Mouse (Mus musculus): ENCODE results near the gene Hscb. TPM values are rescaled to one million over a fixed set of nuclear protein-coding genes. Genes with fewer than 3 reads are reported as not detected.

Gene Hscb
- total RNA-seq, 2 experiments from 2014 or later = 9.3 to 10.3 TPM

- intact Hi-C loops (cut with DNase I) = no loop called here
- peak in 1 of 2 experiments; percentile 69 for DNase-seq (ENCODE audit: extremely low spot score in 1 of 2, low spot score in 2 of 2)
These were observed 41.9 kb downstream of the Hscb start for GRCm38 (mm10) chr5:110797696-110798095.

GRCm38 (mm10) chr5:110794363-110794762, 45.2 kb downstream of the Hscb start:
- no peak for DNase-seq (ENCODE audit: extremely low spot score in 1 of 2, low spot score in 2 of 2)
- intact Hi-C loops (cut with DNase I) = loop anchor here (5.0 kb wide), 1 partner anchor 478 kb away; no protein-coding TSS in a partner anchor

- no peak for DNase-seq (ENCODE audit: extremely low spot score in 1 of 2, low spot score in 2 of 2)
- intact Hi-C loops (cut with DNase I) = no loop called here
These were observed 50.9 kb downstream of the Hscb start for GRCm38 (mm10) chr5:110788684-110789083.

GRCm38 (mm10) chr5:110786081-110786835, 53.3 kb downstream of the Hscb start:
- DNase-seq (ENCODE audit: extremely low spot score in 1 of 2, low spot score in 2 of 2) = no peak
- intact Hi-C loops (cut with DNase I) = no loop called here

- intact Hi-C loops (cut with DNase I) = no loop called here
- no peak for DNase-seq (ENCODE audit: extremely low spot score in 1 of 2, low spot score in 2 of 2)
These were observed 56.4 kb downstream of the Hscb start for GRCm38 (mm10) chr5:110783150-110783549.

- no peak for DNase-seq (ENCODE audit: extremely low spot score in 1 of 2, low spot score in 2 of 2)
- intact Hi-C loops (cut with DNase I) = no loop called here
These were observed 57.9 kb downstream of the Hscb start for GRCm38 (mm10) chr5:110781529-110782238.

GRCm38 (mm10) chr5:110780761-110781528, 58.6 kb downstream of the Hscb start:
- intact Hi-C loops (cut with DNase I) = no loop called here
- no peak for DNase-seq (ENCODE audit: extremely low spot score in 1 of 2, low spot score in 2 of 2)

- peak; percentile 89 to 97 for DNase-seq (ENCODE audit: extremely low spot score in 1 of 2, low spot score in 2 of 2)
- intact Hi-C loops (cut with DNase I) = no loop called here
These were observed 59.4 kb downstream of the Hscb start, which contains the start of gene Pus1 for GRCm38 (mm10) chr5:110779998-110780760. Pus1 (minus strand) TSS chr5:110780659.

GRCm38 (mm10) chr5:110779276-110779997, 60.1 kb downstream of the Hscb start:
- intact Hi-C loops (cut with DNase I) = no loop called here
- no peak for DNase-seq (ENCODE audit: extremely low spot score in 1 of 2, low spot score in 2 of 2)

Other genes with a start within 250 kb of the Hscb start
- 10 to 100 TPM; 30.9 to 32.7 TPM for gene Noc4l, start 186.4 kb downstream of the Hscb start, total RNA-seq (2021)
- gene Ddx51, start 186.3 kb downstream of the Hscb start, total RNA-seq (2021) = 10 to 100 TPM; 27.3 to 27.6 TPM
- 10 to 100 TPM; 84.9 to 86.1 TPM for gene Ep400, start 69.1 kb downstream of the Hscb start, total RNA-seq (2021)
- 10 to 100 TPM; 19.4 TPM for gene Pus1, start 59.1 kb downstream of the Hscb start, total RNA-seq (2021)
- gene Ulk1, start 29.7 kb downstream of the Hscb start, total RNA-seq (2021) = 10 to 100 TPM; 68.3 to 73.5 TPM
- gene Chek2, start 202 bp upstream of the Hscb start, total RNA-seq (2021) = 1 to 10 TPM; 1.2 to 2.0 TPM
- 10 to 100 TPM; 22.3 to 30.9 TPM for gene Ttc28, start 40.0 kb upstream of the Hscb start, total RNA-seq (2021)

Data from left cerebral cortex, postnatal 10 days (tissue).